Mouse (Mus musculus) ovary, postnatal 14 days (tissue): ENCODE data around the gene Efhd2.

Source experiments
- DNase-seq: peaks from one replicate; pipeline ENCODE4 v3.0.0; 2022; ENCODE audit warnings: low spot score

Efhd2 gene

GRCm38 (mm10) chr4:141881289-141881914 lies 6.7 kb upstream of the Efhd2 start:
- no peak for DNase-seq

GRCm38 (mm10) chr4:141879875-141880274 lies 5.2 kb upstream of the Efhd2 start:
- no peak for DNase-seq

- DNase-seq, result no peak
Measured at GRCm38 (mm10) chr4:141879074-141879473, 4.4 kb upstream of the Efhd2 start.

DNA sequence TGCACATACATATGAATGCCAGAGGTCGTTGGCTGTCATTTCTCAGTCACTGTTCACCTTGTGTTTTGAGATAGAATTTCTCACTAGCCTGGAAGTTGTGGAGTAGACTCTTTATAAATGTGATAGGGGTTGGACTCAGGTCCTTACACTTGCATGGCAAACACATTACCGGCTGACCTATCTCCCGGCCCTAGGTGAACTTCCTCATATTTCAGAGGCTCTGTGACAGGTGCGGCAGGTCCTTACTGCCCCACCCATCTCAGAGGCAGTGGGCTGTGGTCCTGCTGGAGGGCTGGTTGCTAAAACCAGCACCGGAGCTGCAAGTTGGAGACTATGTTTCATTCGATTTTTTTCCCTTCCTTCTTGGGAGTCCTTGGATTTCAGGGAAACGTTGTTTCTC lies 3.9 kb upstream of the Efhd2 start:
- DNase-seq, result no peak

DNA sequence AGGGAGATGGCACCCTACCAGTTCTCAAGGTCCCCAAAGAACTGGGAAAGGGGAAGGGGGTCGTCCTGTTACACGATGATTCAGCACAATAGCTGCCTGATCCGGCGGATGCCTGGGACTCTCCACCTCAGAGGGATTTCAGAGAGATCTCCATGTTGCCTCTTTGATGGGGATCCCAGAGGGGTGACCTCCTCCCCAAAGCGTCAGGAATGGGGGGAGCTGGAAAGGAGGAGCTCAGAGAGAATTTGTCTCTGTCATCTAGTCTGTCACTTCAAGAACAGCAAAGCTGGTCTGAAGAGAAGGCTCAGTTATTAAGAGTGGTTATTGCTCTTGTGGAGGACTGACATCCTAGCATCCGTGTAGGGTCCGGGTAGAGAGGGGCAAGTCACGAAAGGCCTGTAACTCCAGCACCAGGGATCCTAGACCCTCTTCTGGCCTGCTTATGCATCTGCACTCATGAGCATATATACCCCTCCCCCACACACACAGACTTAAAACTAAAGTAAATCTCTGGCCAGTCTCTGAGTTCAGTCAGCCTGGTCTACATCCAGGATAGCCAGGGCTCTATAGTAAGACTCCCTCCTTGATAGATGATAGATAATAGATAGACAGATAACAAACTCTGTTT lies 875 bp upstream of the Efhd2 start:
- DNase-seq, result no peak

DNA sequence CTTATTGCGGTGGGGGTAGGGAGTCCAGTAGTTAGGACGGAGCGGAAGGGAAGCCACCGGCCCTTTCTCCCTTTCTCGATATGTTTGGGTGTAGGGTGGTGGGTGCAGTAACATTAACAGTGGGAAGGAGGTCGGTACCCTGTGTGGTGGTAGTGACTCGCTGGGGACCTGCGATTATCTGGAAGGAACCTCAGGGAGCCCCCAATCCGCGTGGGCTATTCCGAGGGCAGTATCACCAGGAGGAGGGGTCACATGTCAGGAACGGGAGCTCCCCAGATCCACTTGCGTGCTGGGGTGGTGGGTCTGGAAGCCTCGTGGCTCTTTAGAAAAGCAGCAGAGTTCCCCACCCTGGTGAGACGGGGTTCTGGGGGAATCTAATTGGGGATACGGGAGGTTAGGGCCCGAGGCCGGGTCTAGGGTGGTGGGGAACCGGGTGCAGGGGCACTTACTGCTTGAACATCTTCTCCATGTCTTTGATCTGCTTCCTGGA lies 564 bp downstream of the Efhd2 start:
- no peak for DNase-seq

GRCm38 (mm10) chr4:141872977-141873376 lies 1.7 kb downstream of the Efhd2 start:
- no peak for DNase-seq

DNA sequence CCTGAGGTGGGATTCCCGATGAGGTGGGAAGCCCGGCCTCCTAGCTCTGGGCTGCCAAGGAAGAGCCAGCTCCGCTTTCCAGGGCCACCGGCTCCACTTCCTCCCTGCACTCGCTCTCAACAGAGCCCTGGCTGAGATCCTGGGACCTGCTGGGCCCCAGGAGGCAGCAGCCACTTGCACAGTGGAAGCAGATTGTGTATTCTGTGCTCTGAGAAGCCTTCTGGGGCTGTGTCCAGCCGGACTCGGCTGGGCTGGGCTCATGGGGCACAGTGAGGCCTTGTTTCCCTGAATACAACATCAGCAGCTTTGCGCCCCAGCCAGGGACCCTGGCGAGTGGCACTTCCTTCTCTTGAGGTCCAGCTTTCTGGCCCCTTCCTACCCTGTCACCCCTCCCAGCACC lies 2.8 kb downstream of the Efhd2 start:
- no peak for DNase-seq

DNA sequence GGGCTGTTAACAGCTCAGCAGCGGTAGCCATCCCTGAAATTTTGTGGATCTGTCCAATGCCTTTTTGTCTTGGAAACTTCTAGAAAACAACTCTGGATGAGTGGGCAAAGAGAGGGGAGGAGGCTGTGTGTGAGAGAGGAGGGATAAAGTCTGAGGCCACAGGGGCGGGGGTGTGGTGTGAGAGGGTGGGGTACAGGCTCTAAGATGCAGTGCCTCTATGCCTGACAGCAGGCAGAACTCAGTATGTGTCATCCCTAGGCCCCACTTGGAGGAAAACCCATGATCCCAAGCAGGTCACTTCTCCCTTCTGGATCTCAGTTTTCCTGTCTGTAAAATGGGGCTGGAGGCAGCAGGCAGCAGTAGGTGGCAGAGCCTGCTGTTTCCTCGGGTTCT lies 3.4 kb downstream of the Efhd2 start:
- no peak for DNase-seq

GRCm38 (mm10) chr4:141870666-141871332 lies 3.9 kb downstream of the Efhd2 start:
- no peak for DNase-seq

DNA sequence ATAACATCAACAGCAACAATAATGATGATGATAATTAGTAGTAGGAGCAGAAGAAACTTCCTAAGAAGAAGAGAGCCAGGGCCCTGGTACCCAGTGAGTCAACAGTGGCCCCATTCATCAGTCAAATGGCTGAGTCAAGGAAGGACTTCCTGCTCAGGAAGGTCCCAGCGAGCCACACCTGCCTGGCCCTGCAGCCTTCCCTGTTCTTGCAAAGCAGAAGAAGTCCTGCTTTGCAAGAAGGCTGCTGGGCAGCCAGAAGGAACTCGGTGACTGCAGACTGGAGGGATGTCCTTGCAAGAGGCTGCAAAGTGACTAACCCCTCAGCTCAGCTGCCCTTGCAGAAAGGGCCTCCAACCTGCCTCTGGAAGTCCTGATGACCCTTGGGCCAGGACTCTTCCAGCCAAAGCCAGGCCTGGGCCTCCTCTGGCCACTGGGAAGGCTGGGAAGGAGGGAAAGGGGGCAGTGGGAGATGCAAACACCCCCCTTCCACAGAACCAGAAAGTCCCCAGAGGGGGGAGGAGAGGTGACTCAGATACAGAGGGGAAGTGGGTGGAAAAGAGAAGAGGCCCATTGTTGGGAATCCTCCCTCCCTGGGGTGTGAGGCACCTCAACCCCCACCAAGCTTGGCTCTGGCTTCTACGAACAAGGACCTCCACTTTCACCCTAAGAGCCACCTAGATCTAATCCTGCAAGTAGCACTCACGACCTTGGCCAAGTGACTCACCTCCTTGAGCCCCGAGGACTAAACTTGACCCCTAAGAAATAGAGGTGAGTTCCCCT lies 5.1 kb downstream of the Efhd2 start:
- DNase-seq, result no peak

DNA sequence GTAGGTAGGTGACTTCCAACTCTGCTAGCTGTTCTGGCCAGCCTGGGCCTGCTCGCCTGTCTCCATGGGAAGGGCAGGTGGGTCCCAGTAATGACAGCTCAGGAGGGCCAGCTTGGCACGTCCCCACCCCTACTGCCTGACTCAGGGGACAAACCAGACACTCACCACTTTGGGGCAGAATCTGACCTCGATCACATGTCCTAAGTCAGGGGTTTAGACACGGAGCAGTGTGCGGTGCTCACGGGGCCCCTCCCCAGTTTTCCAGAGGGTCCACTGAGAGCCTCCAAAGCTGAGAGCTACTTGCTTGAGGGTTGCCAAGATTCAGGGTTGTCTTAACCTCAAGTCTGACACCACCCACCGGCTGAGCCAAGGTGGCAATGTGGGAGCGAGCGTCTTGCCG lies 6.7 kb downstream of the Efhd2 start:
- DNase-seq, result no peak

- DNase-seq, result no peak
Measured at GRCm38 (mm10) chr4:141867498-141867897, 7.2 kb downstream of the Efhd2 start.

DNA sequence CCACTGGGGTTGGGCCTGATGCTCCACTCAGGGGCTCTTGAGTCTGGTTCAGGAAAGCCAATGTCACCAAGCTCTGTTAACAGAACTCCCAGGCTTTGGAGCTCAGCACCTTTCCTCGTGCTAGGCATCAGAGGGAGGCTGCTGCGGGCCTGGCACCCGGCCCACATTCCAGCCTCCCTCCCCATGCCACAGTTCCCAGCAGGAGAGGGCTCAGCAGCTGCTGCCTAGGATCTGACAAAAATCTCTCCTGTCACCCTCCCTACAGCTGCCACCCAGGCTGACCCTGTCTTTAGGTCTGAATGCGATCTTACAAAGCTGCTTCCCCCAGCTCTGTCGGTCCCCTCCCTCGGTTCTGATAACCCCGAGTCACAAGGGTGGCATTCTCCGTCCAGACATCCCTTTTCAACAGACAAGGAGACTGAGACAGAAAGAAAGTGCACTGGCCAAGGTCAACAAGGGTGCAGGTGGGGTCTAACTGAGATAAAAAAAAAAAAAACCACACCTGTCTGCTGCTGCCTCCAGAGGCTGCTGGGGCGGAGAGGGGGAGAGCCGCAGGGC lies 7.7 kb downstream of the Efhd2 start:
- DNase-seq, result no peak

DNA sequence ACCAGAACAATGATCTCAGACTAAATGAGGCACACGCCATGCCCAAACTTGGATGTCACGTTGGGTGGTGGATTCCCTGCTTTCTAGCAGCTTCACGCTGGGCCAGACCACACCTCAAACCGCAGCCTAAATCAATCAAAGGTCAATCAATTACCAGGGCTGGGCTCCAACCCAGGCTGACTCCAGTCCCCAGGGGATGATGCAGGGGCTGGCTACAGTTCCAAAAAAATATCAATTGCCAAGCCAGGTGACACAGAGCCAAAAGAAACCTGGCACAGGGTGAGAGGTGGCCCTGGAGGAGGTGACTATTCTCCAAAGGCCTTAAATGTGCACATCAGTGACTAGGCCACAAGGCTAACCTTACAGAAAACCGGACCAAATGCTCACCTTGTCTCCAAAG lies 9.1 kb downstream of the Efhd2 start:
- DNase-seq, result no peak

- DNase-seq, result no peak
Measured at GRCm38 (mm10) chr4:141865006-141865405, 9.7 kb downstream of the Efhd2 start.

GRCm38 (mm10) chr4:141864506-141864905 lies 10.2 kb downstream of the Efhd2 start:
- no peak for DNase-seq

DNA sequence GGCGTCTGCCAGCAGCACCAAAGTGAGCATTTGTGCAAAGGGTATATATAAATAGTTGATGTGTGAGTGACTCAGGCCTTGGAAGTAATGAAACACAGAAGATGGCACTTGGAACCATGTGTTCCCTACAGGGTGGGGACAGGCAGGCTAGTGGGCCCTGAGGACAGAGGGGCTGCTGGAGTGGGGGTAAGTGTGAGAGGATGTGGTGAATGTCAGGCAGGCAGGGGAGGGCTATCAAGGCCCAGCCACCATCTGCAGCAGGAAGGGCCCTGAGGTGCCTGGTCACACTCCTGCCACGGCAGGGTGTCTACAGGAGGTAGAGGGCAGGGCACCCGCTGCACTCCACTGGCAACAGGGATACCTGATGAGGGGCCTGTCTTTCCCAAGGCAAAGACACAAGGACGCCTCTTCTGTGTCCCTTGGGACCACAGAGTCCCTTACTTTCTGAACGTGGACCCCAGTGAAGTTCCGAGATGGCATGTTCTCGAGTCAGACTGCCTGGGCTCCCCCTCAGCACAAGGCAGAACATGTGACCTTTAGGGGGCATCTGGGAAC lies 10.9 kb downstream of the Efhd2 start:
- no peak for DNase-seq

- no peak for DNase-seq
Measured at GRCm38 (mm10) chr4:141862867-141863266, 11.9 kb downstream of the Efhd2 start.

DNA sequence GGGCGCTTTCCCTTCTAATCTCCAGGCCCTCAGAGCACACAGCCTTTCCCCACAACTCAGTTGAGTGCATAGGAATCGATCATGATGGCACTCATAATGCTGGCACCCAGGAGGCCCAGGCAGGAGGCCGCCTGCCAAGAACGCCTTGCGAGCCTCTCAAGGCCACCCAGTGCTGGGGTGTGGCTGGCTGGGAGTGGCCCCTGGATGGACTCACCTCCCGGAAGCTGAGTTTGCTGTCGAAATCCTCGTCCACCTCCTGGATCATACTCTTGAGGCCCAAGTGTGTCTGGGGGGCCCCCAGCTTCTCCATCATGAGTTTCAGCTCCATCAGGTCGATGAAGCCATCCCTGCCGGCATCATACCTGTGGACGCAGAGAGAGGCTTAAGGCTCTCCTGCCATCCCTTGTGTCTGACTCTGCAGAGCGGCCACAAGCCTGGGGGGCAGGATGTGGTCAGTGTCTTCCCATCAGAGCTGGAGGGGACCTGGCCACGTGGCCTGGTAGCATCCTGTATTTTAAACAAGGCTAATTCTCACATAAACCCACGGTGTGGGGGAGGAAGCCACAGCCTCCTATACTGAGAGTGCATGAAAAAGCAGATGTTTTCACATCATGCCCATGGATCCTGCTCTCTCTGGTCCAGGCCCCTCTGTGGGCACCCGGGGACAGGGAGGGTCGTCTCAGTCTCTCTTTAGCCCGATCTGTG lies 13.0 kb downstream of the Efhd2 start:
- no peak for DNase-seq

DNA sequence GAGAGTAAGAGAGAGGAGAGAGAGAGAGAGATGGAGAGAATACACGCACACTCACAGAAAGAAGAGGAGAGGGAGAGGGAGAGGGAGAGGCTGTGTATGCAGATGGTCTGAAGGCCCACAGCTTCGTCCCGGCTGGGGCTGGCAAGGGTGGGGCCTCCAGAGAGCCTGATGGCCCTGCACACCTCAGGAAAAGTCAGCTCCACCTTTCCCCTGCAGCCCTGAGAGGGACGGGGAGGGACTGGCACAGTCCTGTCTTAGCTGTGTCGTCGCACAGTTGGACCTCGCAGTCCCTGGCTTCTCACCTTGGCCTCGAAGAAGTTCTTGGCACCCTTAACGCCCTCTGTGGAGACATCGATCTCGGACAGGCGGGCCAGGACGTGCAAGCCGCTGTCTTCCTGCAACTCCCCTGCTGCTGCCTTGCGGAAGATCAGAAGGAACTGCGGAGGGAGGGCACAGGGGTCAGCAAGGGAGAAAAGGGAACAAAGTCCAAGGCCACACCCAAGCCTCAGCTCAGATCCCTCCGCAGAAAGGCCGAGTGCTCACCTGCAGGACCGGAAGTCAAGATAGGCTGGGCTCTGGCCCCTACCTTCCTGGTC lies 14.4 kb downstream of the Efhd2 start:
- no peak for DNase-seq
